Mouse (Mus musculus): ENCODE measurements around the gene Lcn12.

DNA sequence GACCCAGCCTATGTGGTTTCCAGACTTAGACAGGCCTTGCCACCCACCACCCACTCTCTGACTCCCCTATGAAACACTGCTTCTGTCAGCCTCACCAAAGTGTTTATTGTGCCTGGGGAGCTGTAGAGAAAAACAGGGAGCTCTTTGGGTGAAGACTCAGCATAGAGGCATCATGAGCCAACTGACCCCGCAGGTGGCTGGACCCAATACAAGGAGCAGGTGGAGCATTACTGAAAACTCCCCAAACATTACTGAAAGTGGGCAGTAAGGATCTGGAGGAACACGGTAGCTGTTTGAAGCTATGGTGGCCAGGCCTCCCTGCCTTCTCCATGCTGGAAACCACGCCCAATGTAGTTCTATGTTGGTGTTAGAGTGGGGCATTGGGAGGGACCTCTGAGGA lies 30.1 kb downstream of the Lcn12 start:
- no peak for TF ChIP-seq POLR2A (IDR thresholded peaks at IDR 0.05; ENCODE audit: extremely low read depth, insufficient read depth, low read length)
- TF ChIP-seq CTCF (IDR thresholded peaks at IDR 0.05; ENCODE audit: low read depth, low read length): no peak

Data from liver, adult 2 months (tissue).